Mouse (Mus musculus) embryo, embryonic 9.5 days (tissue): Measurements from ENCODE around the gene Srrm3.

Source experiments
- DNase-seq: peaks from one replicate; pipeline ENCODE4 v3.0.0-alpha.2; 2017; ENCODE audit errors: extremely low spot score

The Srrm3 gene

GRCm38 (mm10) chr5:135806555-135807262 is at the start of gene Srrm3:
Gene Srrm3 (plus strand): TSS chr5:135806890.
- DNase-seq: peak; percentile 90

- no peak for DNase-seq
Observed at GRCm38 (mm10) chr5:135761881-135762280, 44.8 kb upstream of the Srrm3 start.

DNA sequence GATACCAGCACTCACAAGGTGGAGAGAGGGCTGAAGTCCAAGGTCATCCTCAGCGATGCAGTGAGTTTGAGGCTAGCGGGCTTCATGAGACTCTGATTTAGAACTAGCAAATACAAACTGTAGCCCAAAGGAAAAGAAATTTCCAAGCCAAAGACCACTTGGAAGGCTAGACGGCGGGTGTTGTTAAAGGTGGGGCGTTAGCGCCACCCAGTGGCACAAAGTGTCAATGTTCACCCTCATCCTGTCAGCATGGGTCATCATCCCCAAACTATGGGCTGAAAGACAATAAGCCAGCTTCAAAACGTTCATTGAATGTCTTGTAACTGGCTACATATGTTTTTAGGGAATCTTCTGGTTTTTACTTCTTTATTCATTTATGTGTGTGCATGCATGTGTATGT is 43.2 kb upstream of the Srrm3 start:
- DNase-seq: peak; percentile 73

DNA sequence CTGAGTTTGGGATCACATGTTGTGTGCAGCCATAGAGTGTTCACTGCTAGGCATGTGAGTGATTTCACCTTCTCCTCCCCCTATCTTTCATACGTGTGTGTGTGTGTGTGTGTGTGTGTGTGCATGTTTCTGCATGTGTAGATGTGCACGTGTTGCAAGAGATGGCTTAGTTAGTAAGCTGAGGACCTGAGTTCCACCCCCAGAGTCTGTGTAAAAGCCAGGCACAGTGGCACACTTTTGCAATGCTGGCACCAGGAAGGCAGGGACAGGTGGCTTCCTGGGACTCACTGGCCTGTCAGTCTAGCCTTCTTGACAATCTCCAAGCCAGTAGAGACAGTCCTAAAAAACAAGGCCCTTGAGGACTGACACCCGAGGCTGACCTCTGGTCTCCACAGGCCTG is 41.7 kb upstream of the Srrm3 start:
- no peak for DNase-seq

- DNase-seq: no peak
Observed at GRCm38 (mm10) chr5:135772519-135772918, 34.2 kb upstream of the Srrm3 start.

DNA sequence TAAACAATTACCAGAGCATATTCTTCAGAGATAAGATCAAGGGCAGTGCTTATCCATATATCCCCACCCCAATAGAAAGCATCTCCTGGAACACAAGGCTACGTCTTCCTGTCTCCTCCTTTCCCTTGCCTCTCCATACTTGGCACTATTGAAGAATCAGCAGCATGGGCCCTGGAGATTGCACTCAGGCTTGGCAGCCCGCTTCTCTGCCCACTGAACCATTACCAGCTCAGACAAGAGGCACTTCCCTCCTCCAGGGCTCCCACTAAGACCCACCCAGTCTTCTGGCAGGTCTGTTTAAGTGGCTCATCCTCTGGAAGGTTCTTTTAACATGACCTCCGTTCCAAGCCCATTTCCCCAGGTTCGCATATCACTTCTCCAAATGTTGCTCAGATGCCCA is 30.1 kb upstream of the Srrm3 start:
- no peak for DNase-seq

DNA sequence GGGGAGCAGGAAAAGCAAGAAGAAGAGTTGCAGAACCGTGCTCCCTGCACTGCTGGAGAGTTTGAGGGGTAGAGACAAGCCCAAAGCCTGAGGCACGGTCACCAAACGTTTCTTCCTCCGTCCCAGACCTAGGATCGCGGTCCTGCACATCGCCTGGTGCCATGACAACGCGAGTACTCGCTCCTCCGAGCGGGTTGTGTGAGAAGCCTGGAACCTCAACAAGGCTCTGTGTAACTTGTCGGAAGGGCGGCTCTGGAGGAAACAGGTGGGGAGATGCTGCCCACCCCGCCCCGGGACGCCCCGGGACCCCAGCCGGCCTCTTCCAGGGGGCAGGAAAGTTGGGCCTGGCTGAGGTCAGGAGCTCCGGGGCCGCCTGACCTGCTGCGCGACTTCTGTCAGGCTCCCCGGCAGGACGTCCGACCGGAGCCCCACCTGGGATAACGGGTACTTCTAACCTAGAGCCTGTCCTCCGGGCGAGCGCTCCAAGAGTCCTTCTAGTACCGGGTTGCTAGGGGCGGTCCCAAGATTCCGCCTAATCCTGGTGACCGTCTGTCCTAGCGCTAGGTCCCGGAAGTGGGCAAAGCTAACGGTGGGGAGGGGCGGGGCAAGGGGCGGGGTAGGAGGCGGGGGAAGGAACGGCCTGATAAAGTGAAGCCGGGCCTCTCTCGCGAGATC is 28.8 kb upstream of the Srrm3 start, which contains the start of gene Styxl1:
Gene Styxl1 (minus strand): TSS at position 590 of the 675 bp plus-strand sequence.
- no peak for DNase-seq

DNA sequence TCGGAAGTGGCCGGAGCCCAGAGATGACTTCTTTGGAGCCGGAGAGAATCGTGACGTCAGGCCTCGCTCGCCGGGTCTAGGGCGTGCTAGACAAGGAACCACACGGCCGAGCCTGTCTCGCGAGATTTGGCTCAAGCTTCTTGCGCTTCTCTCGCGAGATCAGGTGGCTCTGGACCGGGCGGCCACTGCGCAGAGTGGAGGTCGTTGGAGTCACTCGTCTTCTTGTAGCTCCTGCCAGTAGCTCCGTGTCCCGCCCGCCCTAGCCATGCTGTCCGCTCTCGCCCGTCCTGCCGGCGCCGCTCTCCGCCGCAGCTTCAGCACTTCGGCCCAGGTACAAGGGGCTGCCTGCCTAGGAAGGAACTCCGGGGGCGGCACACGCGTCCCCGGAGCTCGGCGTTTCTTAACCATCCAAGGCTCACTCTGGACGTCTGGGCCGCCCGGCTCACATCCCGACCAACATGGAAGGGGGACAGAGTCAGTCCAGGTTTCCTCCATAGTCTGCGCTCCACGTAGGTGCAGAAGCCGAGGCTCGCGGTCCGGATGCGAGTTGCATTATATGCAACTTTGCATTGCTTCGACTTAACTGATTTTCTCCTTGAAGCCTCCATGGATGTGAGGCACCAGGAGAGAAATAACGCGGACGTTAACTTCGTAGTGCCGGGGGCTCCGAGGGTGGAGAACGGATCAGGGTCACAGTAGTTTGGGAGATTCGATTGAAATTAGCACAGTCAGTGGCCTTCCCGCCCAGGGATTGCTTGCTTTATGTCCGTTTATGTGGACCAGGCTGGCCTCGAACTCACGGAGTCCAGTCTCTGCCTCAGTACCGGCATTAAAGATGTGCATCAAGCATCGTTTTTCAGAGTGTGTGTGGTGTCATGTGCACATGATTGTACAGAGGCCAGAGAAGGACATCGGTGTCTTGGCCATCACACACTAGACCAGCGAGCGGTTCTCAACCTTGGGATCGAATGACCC is 27.9 kb upstream of the Srrm3 start, which contains the start of gene Mdh2:
Gene Mdh2 (plus strand): TSS at position 10 of the 975 bp plus-strand sequence.
- peak; percentile 99 for DNase-seq

GRCm38 (mm10) chr5:135780331-135780730 is 26.4 kb upstream of the Srrm3 start:
- no peak for DNase-seq

- DNase-seq: no peak
Observed at GRCm38 (mm10) chr5:135782901-135783300, 23.8 kb upstream of the Srrm3 start.

DNA sequence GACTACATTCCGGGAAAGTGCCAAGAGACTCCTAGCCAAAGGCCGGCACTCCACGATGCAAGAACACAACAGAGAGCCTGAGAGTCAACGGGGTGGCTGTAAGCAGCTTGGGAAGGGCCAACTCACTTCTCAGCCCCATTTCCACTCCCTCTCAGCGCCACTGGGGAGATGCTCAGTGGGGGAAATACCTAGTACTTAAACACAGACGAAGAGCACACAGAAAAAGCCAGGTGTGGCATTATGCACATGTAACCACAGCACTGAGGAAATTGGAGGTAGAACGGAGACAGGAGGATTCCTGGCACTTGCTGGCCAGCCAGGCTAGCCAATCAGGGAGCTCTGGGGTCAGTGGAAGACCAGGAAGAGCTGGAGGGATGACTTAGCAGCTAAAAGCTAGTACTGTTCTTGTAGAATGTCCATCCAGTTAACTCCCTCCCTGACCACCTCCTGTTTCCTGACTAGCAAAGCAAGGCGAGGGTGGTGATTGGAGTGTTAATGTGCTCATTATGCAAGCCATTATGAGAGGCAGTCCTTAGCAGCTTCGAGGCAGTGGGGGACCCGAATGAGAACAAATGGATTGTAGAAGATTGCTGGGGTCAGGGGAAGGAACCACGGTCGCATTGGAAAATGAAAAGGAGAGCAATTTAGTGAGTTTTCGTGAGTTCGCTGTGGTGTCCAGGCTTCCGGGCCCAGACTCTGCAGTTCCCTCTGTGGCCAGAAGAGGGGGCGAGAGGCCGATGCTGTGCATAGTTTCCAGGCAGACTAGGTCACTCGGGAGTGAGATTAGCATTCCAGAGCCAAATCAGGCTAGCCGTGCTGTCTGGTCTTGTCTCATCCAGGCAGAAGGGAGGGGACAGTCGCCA is 12.5 kb upstream of the Srrm3 start:
- DNase-seq: peak; percentile 90

GRCm38 (mm10) chr5:135794859-135795181 is 11.9 kb upstream of the Srrm3 start:
- no peak for DNase-seq

DNA sequence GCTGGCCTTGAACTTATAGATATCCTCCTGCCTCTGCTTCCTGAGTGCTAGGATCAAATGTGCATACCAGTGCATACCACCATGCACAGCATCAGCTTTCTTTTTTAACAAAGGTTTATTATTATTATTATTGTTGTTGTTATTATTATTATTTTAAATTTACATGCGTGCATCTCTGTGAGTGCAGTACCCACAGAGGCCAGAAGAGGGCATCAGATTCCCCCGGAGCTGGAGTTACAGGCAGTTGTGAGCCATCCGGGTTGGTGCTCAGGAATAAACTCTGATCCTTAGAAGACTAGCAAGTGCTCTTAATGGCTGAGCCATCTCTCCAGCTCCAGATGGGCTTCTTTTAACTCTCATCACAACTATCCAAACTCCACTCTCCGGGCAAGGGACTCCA is 6.9 kb upstream of the Srrm3 start:
- DNase-seq: no peak

DNA sequence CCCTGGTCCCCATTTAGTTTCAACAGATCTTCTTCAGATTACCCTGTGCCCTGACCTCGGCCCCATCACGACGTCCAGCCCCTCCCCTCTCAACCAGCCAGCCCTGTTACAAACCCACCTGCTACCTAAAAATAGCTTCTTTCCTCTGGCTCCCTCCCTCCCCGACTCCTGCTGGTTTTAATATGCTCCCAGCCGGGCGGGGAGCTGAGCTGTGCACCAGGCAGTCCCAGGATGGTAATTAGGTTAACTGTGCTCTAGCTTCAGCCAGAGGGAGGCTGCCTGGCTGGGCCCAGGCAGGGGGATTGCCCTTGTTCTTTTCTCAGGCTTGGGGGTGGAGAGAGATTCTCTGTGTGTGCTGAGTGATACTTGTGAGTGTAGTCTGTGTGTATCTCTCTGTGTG is 5.8 kb upstream of the Srrm3 start:
- DNase-seq: no peak

DNA sequence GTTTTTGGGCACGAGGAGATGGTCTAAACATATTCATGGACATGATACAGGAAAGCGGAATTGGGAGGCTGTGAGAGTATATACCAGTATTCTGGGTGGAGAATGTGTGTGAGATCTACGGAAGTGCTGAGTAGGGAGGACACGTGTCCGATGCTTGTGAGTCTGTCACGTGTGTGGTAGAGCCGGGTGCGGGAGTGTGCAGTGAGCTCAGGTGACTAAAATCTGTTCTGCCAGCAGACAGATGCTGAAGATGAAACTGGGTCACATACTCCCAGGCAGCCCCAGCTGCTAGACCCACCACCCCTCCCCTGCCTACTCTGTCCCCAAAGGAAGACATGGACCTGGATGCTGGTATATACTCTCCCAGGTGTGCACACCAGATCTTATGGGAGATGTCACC is 4.0 kb upstream of the Srrm3 start:
- no peak for DNase-seq

DNA sequence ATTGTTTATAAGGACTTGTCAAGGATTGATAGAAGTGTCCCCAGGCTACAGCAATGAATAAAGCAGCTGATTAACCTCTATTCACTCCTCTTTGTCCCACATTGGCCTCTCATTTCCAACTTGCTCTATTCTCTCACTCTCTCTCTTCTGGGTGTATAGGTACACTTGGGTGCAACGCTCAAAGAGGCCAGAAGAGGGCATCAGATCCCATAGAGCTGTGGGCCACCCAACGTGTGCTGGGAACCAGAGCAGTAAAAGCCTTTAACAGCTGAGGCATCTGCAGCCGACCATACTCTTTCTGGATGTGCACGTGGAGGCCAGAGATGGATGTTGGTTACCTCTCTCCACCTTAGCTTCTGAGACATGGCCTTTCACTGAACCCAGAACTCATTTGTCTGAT is 3.6 kb upstream of the Srrm3 start:
- no peak for DNase-seq

DNA sequence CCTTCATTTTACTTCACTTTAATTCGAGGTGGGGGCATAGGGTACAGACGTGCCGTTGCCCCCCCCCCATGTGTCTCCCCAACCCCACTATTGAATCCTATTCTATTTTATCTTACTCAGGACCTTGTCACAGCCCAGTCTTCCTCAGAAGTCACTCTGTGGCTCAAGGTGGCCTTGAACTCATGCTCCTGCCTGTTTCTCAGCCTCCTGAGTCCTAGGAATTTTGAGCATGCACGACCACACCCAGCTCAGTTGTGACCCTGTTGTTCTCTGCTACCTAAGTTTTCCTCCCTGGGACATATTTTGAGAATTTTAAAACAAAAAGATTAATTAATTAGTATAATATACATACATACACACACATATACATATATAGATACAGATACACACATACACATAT is 3.0 kb upstream of the Srrm3 start:
- no peak for DNase-seq

- no peak for DNase-seq
Observed at GRCm38 (mm10) chr5:135804735-135805134, 2.0 kb upstream of the Srrm3 start.

- DNase-seq: no peak
Observed at GRCm38 (mm10) chr5:135807263-135807637, 560 bp downstream of the Srrm3 start.

DNA sequence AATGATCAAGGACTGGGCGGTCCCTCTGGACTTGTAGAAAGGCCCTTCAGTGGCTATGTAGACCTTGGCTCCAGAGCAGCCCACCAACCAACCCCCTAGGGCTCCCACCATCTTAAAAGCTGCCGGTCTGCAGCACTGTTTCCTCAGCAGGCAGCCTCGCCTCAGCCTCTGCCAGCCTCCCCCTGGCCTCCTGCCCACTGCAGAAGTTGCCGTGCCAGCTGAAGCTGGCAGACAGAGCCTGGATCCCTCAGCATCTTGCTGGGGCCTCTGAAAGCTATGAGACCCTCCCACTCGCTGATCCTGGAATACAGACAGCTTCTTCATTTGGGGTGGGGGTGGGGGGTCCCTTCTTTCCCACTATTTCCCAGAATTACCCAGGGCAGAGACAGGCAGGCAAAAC is 6.3 kb downstream of the Srrm3 start:
- DNase-seq: no peak

- no peak for DNase-seq
Observed at GRCm38 (mm10) chr5:135818491-135818890, 11.8 kb downstream of the Srrm3 start.
